In the genomic region with DNA sequence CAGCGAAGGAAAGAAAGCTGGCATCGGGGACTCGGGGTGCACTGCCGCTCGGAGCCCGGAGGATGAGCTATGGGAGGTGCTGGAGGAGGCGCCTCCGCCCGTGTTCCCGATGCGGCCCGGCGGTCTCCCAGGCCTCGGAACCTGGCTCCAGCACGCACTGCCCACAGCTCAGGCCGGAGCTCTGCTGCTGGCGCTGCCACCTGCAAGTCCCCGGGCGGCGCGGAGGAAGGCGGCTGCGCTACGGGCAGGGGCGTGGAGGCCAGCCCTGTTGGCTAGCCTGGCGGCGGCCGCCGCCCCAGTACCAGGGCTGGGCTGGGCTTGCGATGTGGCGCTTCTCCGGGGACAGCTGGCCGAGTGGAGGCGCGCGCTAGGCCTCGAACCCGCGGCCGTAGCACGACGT, we compare ENCODE assay signal across 13 mouse cellular contexts. TPM values are rescaled to one million over a fixed set of nuclear protein-coding genes. Genes with fewer than 3 reads are reported as not detected.
DNase-seq lines count a peak whose midpoint lies in the region; ATAC-seq and TF ChIP-seq lines count a peak whose summit lies in the region.
"Had no signal": no experiment of that assay in that cellular context is flagged by ENCODE, and none has a peak within 500 bp of the region (broad histone marks: within the 10 kb centered on the region; RNA-seq: fewer than 3 reads in every experiment).

No protein-coding gene starts in this region.

- DNase-seq in heart, adult 2 months = no peak
- no peak for DNase-seq in layer of hippocampus, adult 9-10 months (ENCODE audit: low spot score)
- no peak for DNase-seq in layer of hippocampus, adult 9-11 months
- no peak for DNase-seq in left cerebral cortex, postnatal 14 days (ENCODE audit: low spot score in 2 of 2)
- DNase-seq: kidney, postnatal 10 days had no signal

- peaks cover 2% of the 10 kb centered on the region; the same call in 1 of the 2 replicates for H3K79me2 ChIP-seq in heart, adult 2 months (replicated peaks; ENCODE audit: control insufficient read depth, insufficient read depth, low read length)

- no peak for TF ChIP-seq EP300 in heart, adult 2 months (IDR thresholded peaks at IDR 0.05; ENCODE audit: insufficient read depth, low read depth, low read length)

- no peak overlapping the region for H3K27ac ChIP-seq in heart, embryonic 12.5 days (ENCODE audit: poor library complexity, severe bottlenecking)
- no peak overlapping the region for H3K27ac ChIP-seq in heart, adult 2 months
- no peak overlapping the region for H3K27ac ChIP-seq in forebrain, embryonic 13.5 days
- no peak overlapping the region for H3K27ac ChIP-seq in limb, embryonic 12.5 days
- H3K27ac ChIP-seq: limb, embryonic 15.5 days; stomach, embryonic 15.5 days had no signal

- peak overlapping the region; percentile 6 for H3K4me3 ChIP-seq in heart, embryonic 12.5 days
- H3K4me3 ChIP-seq in heart, adult 2 months = no peak overlapping the region
- peak overlapping the region; percentile 85 for H3K4me3 ChIP-seq in E14TG2a.4 (replicated peaks; ENCODE audit: low read length)
- H3K4me3 ChIP-seq in forebrain, embryonic 13.5 days = peak overlapping the region; percentile 12
- peak overlapping the region; percentile 25 for H3K4me3 ChIP-seq in limb, embryonic 12.5 days (replicated peaks)
- H3K4me3 ChIP-seq: limb, embryonic 15.5 days; stomach, embryonic 15.5 days had no signal

- no peaks in the 10 kb centered on the region for H3K9me3 ChIP-seq in heart, embryonic 12.5 days (replicated peaks)
- peaks cover 2% of the 10 kb centered on the region for H3K9me3 ChIP-seq in E14TG2a.4 (ENCODE audit: low read length)
- no peaks in the 10 kb centered on the region for H3K9me3 ChIP-seq in forebrain, embryonic 13.5 days (replicated peaks)
- no peaks in the 10 kb centered on the region for H3K9me3 ChIP-seq in limb, embryonic 12.5 days
- H3K9me3 ChIP-seq: limb, embryonic 15.5 days; stomach, embryonic 15.5 days had no signal

- peak overlapping the region; percentile 51 for H3K4me2 ChIP-seq in heart, embryonic 12.5 days
- peak overlapping the region; percentile 47 for H3K4me2 ChIP-seq in forebrain, embryonic 13.5 days
- peak overlapping the region; percentile 40 for H3K4me2 ChIP-seq in limb, embryonic 12.5 days
- H3K4me2 ChIP-seq: limb, embryonic 15.5 days; stomach, embryonic 15.5 days had no signal

- 35% methylated on average over 42 of the region's 42 CpGs for WGBS in heart, embryonic 12.5 days
- 75% methylated on average over 42 of the region's 42 CpGs for WGBS in heart, adult 2 months
- 14% methylated on average over 40 of the region's 42 CpGs for WGBS in forebrain, embryonic 13.5 days
- WGBS in limb, embryonic 12.5 days = 16% methylated on average over 42 of the region's 42 CpGs

- TF ChIP-seq CTCF in heart, adult 2 months (IDR thresholded peaks at IDR 0.05) = no peak
- TF ChIP-seq CTCF in E14TG2a.4 (conservative IDR thresholded peaks at IDR 0.05; ENCODE audit: low read length) = no peak

- no peak for TF ChIP-seq POLR2A in heart, adult 2 months (IDR thresholded peaks at IDR 0.05; ENCODE audit: insufficient read depth, low read depth, low read length)

- peak overlapping the region; percentile 38; the same call in 1 of the 2 replicates for H3K9ac ChIP-seq in heart, embryonic 12.5 days
- H3K9ac ChIP-seq in heart, adult 2 months (ENCODE audit: low read depth, low read length) = no peak overlapping the region
- H3K9ac ChIP-seq in forebrain, embryonic 13.5 days = peak overlapping the region; percentile 48
- peak overlapping the region; percentile 48 for H3K9ac ChIP-seq in limb, embryonic 12.5 days (replicated peaks)
- H3K9ac ChIP-seq: limb, embryonic 15.5 days; stomach, embryonic 15.5 days had no signal

- H3K4me1 ChIP-seq in heart, embryonic 12.5 days (replicated peaks) = peaks cover 22% of the 10 kb centered on the region
- H3K4me1 ChIP-seq in heart, adult 2 months (ENCODE audit: control insufficient read depth, insufficient read depth, low read length) = peaks cover 2% of the 10 kb centered on the region; the same call in 1 of the 2 replicates
- peaks cover 70% of the 10 kb centered on the region for H3K4me1 ChIP-seq in E14TG2a.4 (replicated peaks; ENCODE audit: low read depth, low read length)
- peaks cover 50% of the 10 kb centered on the region for H3K4me1 ChIP-seq in forebrain, embryonic 13.5 days
- peaks cover 30% of the 10 kb centered on the region for H3K4me1 ChIP-seq in limb, embryonic 12.5 days (replicated peaks)

- no peak for ATAC-seq in heart, embryonic 12.5 days (ENCODE audit: insufficient number of reproducible peaks, low FRiP score)
- no peak for ATAC-seq in forebrain, embryonic 13.5 days
- ATAC-seq in limb, embryonic 12.5 days (ENCODE audit: insufficient number of reproducible peaks, insufficient read depth, low FRiP score, low TSS enrichment, low read depth) = no peak
- ATAC-seq: Patski had no signal

- H3K27me3 ChIP-seq in heart, embryonic 12.5 days (replicated peaks) = peaks cover 14% of the 10 kb centered on the region
- no peaks in the 10 kb centered on the region for H3K27me3 ChIP-seq in heart, adult 2 months (ENCODE audit: control insufficient read depth, insufficient read depth, low read length)
- peaks cover 22% of the 10 kb centered on the region for H3K27me3 ChIP-seq in E14TG2a.4 (ENCODE audit: insufficient read depth, low read length)
- H3K27me3 ChIP-seq in forebrain, embryonic 13.5 days = peaks cover 15% of the 10 kb centered on the region
- peaks cover 26% of the 10 kb centered on the region for H3K27me3 ChIP-seq in limb, embryonic 12.5 days
- H3K27me3 ChIP-seq: Patski; stomach, embryonic 15.5 days had no signal

- peaks cover 39% of the 10 kb centered on the region for H3K36me3 ChIP-seq in heart, embryonic 12.5 days
- H3K36me3 ChIP-seq in heart, adult 2 months (ENCODE audit: control insufficient read depth, insufficient read depth, low read length) = peaks cover 3% of the 10 kb centered on the region; the same call in 1 of the 2 replicates
- H3K36me3 ChIP-seq in E14TG2a.4 (ENCODE audit: insufficient read depth, low read length) = peaks cover 10% of the 10 kb centered on the region
- peaks cover 41% of the 10 kb centered on the region for H3K36me3 ChIP-seq in forebrain, embryonic 13.5 days (ENCODE audit: poor library complexity, severe bottlenecking)
- H3K36me3 ChIP-seq in limb, embryonic 12.5 days = peaks cover 35% of the 10 kb centered on the region

- intact Hi-C loops in heart, adult 2 months (cut with DNase I) = loop anchor here (5.0 to 10.0 kb wide), 3 partner anchors 58 to 441 kb away; partner anchors contain the start of gene Rabac1
- intact Hi-C loops in left cerebral cortex, postnatal 14 days (cut with DNase I) = no loop called here

RNA-seq across cellular contexts. Expression of gene Irgq, which starts 3.3 kb away (rescaled TPM):
- 9.0 TPM in 2 replicates for polyA plus RNA-seq in heart, embryonic 12.5 days (2016; fragmentation: Nextera tagmentation; extraction: Ambion mirVana)
- 10 to 100 TPM; 16.1 to 17.4 TPM for total RNA-seq in heart, adult 2 months (2021)
- 12.9 and 20.7 TPM in 2 replicates for polyA plus RNA-seq in heart, adult 2 months (2012; rRNA removed)
- 15.1 and 17.4 TPM in 2 replicates for polyA plus RNA-seq in forebrain, embryonic 13.5 days (2015; fragmentation: Nextera tagmentation; extraction: Ambion mirVana)
- 10.8 and 11.6 TPM in 2 replicates for polyA plus RNA-seq in limb, embryonic 12.5 days (2016; fragmentation: Nextera tagmentation; extraction: Ambion mirVana)
- 10 to 100 TPM; 97.0 to 97.6 TPM for total RNA-seq in left cerebral cortex, postnatal 14 days (2021)

RNA-seq across cellular contexts. Expression of gene Pinlyp, which starts 12.1 kb away (rescaled TPM):
- not detected in 2 replicates for polyA plus RNA-seq in heart, embryonic 12.5 days (2016; fragmentation: Nextera tagmentation; extraction: Ambion mirVana)
- not detected for total RNA-seq in heart, adult 2 months (2021)
- not detected in 2 replicates for polyA plus RNA-seq in heart, adult 2 months (2012; rRNA removed)
- not detected in 2 replicates for polyA plus RNA-seq in forebrain, embryonic 13.5 days (2015; fragmentation: Nextera tagmentation; extraction: Ambion mirVana)
- polyA plus RNA-seq in limb, embryonic 12.5 days (2016; fragmentation: Nextera tagmentation; extraction: Ambion mirVana) = not detected in 2 replicates
- total RNA-seq in left cerebral cortex, postnatal 14 days (2021) = not detected
- total RNA-seq: heart, adult 8-10 months had no signal

RNA-seq across cellular contexts. Expression of gene Xrcc1, which starts 12.3 kb away (rescaled TPM):
- polyA plus RNA-seq in heart, embryonic 12.5 days (2016; fragmentation: Nextera tagmentation; extraction: Ambion mirVana) = 70.5 and 71.7 TPM in 2 replicates
- 10 to 100 TPM; 25.0 to 25.6 TPM for total RNA-seq in heart, adult 2 months (2021)
- polyA plus RNA-seq in heart, adult 2 months (2012; rRNA removed) = 21.8 and 25.5 TPM in 2 replicates
- 89.6 and 99.1 TPM in 2 replicates for polyA plus RNA-seq in forebrain, embryonic 13.5 days (2015; fragmentation: Nextera tagmentation; extraction: Ambion mirVana)
- polyA plus RNA-seq in limb, embryonic 12.5 days (2016; fragmentation: Nextera tagmentation; extraction: Ambion mirVana) = 131 and 134 TPM in 2 replicates
- total RNA-seq in left cerebral cortex, postnatal 14 days (2021) = 10 to 100 TPM; 34.7 to 37.8 TPM

RNA-seq across cellular contexts. Expression of gene AC161166.1, which starts 21.6 kb away (rescaled TPM):
- 0.37 and 0.40 TPM in 2 replicates for polyA plus RNA-seq in heart, embryonic 12.5 days (2016; fragmentation: Nextera tagmentation; extraction: Ambion mirVana)
- not detected for total RNA-seq in heart, adult 2 months (2021)
- polyA plus RNA-seq in heart, adult 2 months (2012; rRNA removed) = 0.04 TPM in 1 of 2 replicates, not detected in the other
- 0.97 and 1.1 TPM in 2 replicates for polyA plus RNA-seq in forebrain, embryonic 13.5 days (2015; fragmentation: Nextera tagmentation; extraction: Ambion mirVana)
- 0.52 and 1.1 TPM in 2 replicates for polyA plus RNA-seq in limb, embryonic 12.5 days (2016; fragmentation: Nextera tagmentation; extraction: Ambion mirVana)
- total RNA-seq in left cerebral cortex, postnatal 14 days (2021) = not detected
- total RNA-seq: heart, adult 8-10 months had no signal

RNA-seq across cellular contexts. Expression of gene Zfp428, which starts 27.0 kb away (rescaled TPM):
- polyA plus RNA-seq in heart, embryonic 12.5 days (2016; fragmentation: Nextera tagmentation; extraction: Ambion mirVana) = 31.9 and 35.8 TPM in 2 replicates
- 10 to 100 TPM; 14.5 to 14.9 TPM for total RNA-seq in heart, adult 2 months (2021)
- polyA plus RNA-seq in heart, adult 2 months (2012; rRNA removed) = 12.3 and 28.7 TPM in 2 replicates
- polyA plus RNA-seq in forebrain, embryonic 13.5 days (2015; fragmentation: Nextera tagmentation; extraction: Ambion mirVana) = 214 and 220 TPM in 2 replicates
- polyA plus RNA-seq in limb, embryonic 12.5 days (2016; fragmentation: Nextera tagmentation; extraction: Ambion mirVana) = 94.4 and 101 TPM in 2 replicates
- 10 to 100 TPM; 53.7 to 53.8 TPM for total RNA-seq in left cerebral cortex, postnatal 14 days (2021)
